Mouse (Mus musculus): ENCODE measurements around the gene Gm14459.
"Not testable (repeated sequence)": the region's sequence is repeated elsewhere in the genome, so short reads cannot be mapped to it uniquely, and the experiment has no call there.

The Gm14459 gene

GRCm38 (mm10) chrX:8524854-8525253 lies at the start of gene Gm14459:
TSS of gene Gm14459 (minus strand) at chrX:8524954.
- DNase-seq (ENCODE audit: low spot score in 2 of 2) = no peak

GRCm38 (mm10) chrX:8548155-8548554 lies 23.4 kb upstream of the Gm14459 start, which contains the start of gene Ssxb6:
TSS of gene Ssxb6 (minus strand) at chrX:8548255.
- DNase-seq (ENCODE audit: low spot score in 2 of 2) = not testable (repeated sequence)
